Mouse (Mus musculus): ENCODE results near the gene AI837181.
"Not testable (repeated sequence)": the region's sequence is repeated elsewhere in the genome, so short reads cannot be mapped to it uniquely, and the experiment has no call there.

The AI837181 gene

DNA sequence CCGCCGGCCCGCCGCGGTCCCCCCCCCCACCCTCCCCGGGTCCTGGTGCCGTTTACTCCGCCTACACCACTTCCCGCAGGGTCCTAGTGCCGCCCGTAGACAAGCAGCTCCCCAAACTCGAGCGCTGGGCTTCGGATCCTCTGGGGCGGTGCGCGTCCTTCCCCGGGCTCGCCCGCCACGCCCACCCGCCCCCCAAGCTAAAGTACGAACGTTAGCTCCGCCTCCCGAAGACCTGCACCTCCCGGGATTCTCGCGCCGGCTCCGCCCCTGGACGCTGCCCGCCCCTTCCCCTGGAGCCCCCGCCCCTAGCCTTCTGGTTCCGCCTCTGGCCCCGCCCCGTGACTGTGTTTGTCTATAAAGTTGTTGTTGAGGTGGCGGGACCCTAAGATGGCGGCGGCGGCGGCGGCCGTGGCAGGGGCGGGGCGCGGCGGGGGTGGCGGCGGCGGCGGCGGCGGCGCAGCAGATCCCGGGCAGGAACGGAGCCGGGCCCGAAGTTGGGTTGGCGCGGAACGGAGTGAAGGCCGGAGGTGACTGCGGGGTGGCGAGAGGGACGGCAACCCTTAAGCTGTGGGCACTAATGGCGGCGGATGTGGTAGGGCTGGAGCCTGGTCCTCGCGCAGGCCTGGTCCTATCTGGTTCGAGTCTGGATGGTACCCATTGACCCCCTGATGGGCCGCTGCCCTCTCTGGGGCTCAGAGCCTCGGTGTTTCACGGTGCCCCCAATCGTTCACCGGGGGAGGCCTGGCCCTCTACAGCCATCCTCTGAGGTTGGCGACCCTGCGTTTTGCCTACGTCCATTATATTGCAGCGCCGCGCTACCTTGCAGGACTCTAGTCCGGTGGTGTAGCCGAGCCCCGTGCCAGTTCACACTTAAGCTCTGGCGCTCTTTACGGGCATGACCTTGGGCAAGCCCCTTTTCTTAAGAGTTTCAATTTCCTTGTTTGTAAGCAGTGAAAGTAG is at the start of gene AI837181, which contains the start of gene Drap1:
TSS of gene AI837181 (plus strand) at position 363 of the 960 bp plus-strand sequence.
TSS of gene Drap1 (minus strand) at position 198 of the 960 bp plus-strand sequence.
- peak; percentile 90 to 93 for DNase-seq (ENCODE audit: low spot score in 2 of 2)

DNA sequence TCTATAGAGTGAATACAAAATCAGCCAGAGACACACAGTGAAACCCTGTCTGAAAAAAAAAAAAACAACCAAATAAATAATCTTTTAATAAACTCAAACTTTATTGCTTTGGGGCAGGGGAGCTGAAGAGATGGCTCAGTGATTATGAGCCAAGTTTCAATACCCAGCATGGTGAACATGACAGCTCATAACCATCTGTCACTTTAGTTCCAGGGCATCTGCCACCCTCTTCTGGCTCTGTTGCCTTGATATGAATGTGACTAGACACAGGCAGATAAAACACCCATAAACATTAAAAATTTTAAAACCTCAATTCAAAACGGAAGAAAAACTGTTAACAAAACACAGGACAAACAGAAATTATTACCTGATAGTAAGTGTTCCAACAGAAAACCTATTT is 47.5 kb upstream of the AI837181 start:
- DNase-seq (ENCODE audit: low spot score in 2 of 2), result no peak

DNA sequence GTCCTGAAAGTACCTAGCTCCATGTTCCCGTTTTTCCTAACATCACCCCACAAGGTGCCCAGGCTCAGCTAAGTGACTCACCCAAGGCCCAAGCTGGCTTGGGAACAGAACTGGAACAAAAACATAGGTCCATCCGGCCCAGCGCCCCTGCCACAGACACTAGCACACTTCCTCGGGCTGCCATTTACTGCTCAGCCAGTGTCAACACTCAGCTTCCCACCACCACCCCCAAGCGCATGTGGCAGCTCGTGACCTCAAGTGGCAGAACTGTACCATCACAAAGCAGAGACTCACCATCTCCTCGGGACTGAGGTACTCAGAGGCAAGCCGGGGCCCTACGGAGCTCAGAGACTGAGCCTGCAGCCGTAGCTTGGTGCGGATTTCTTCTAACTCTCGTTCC is 41.6 kb upstream of the AI837181 start:
- DNase-seq (ENCODE audit: low spot score in 2 of 2), result no peak

DNA sequence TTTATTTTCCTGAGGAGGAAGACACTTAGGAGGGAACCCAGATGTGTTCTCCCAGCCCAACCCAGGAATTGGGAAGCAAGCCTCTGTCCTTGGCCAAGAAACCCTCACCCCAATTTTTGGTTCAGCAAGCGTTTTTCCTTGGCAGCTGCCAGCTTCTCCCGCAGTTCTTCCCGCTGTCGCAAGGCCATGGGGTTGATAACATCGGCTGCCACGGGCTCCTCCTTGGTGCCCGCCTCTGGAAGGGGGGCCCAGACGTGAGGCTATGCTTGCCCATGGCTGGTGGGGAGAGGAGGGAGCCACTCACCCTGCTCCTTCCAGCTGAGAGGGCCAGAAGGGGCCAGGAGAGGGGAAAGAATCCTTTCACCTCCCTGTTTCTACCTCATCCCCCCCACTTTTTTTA is 40.2 kb upstream of the AI837181 start:
- DNase-seq (ENCODE audit: low spot score in 2 of 2), result no peak

DNA sequence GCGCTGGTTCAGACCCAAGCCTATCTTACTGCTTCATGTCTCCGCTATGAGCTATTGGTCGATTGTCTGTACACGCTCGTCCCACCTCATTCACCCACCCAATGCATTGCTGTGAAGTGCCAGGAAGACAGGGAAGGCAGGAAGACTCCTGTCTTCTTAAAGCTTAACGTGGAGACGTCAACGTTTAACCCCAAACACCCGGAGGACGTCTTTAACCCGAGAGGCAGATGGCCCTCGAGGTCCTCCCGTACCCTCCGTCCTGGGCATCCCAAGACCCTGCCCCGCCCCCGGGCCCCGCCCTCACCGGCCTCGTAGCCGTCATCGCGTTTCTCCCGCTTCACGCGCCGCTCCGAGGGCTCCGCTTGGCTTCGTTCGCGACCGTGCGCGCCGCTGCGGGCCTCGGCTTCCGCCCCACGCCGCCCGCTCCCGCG is 36.9 kb upstream of the AI837181 start:
- DNase-seq (ENCODE audit: low spot score in 2 of 2), result peak in 1 of 2 experiments; percentile 23

DNA sequence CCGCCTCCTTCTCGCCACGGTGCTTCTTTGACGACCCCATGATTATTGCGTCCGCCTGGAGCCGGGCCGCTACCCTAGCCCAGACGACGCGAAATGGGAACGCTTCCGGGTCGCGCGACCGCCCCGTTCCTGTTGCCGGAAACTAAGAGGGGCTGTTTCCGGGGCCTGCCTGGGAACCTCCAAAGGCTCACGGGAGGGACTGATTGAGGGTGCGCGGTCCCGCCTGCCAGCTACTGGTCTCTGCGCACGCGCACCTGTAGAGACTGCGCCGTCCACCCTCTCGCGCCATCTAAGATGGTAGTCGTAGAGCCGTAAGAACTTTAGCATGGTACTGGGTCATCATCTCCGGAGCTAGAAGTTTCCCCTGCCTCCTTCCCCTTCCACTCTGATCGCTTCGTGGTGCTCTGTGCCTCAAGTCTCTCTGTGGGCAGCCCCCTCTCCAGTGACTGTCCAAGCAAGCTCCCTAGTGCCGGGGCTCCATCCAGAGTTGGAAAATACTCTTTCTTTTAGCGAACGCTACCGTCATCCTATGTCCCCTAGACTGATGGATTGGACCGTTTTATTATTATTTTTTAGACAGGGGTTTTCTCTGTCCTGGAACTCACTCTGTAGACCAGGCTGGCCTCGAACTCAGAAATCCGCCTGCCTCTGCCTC is 36.2 kb upstream of the AI837181 start, which contains the start of gene Sart1:
TSS of gene Sart1 (minus strand) at position 116 of the 655 bp plus-strand sequence.
- peak; percentile 94 to 95 for DNase-seq (ENCODE audit: low spot score in 2 of 2)

DNA sequence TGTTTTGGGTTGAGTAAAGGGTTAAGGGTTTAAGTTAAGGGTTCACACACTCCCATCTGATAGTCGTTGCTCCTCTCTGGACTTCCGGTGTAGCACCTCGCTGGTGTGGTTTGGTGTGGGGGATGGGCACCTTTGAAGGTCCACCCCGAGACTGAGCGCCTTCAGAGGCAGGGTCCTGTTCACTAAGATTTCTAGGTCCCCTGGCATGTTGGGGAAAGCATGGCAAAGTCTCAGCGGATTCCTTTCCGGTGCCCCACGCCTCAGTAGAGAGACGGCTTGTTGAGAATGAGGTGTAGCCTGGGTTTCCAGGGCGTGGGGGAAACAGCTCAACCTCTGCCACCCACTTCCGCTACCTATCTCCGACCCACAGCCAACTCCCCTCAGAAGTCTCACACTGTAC is 35.3 kb upstream of the AI837181 start:
- no peak for DNase-seq (ENCODE audit: low spot score in 2 of 2)

DNA sequence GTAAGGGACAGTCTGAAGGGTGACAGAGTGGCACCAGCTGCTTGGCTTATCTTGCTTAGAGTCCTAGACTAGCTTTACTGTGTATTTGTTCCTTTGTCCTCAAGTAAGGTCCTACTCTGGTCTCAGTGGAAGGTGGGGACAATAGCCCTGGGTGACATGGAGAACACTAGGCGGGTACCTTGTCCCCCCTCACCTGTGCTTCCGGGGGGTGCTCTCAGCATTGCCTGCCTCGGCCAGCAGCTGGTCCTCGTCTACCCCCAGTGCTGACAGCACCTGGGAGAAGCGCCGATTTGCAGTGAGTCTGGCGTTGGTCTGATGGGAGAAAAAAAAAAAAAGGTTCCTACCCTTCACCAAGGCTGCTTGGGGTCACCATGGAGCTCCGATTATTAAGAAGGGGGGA is 34.5 kb upstream of the AI837181 start:
- DNase-seq (ENCODE audit: low spot score in 2 of 2), result no peak

DNA sequence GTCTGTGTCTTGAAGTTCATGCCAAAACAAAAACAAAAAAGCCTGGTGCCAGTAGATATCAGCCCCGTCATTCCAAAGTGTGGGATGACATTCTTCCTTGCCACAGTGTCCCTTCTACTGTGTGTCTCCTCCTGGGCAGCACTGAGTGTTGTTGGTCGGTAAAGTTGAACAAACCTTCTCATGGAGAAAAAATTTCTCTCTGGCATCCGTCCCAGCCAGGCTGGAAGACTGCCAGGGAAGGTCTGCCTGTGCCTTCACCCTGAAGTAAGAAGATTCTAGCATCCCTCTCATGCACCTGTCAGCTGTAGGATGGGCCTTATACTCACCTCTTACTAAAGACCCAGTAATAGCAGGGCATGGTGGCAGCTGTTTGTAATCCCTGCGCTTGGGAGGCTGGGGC is 32.1 kb upstream of the AI837181 start:
- no peak for DNase-seq (ENCODE audit: low spot score in 2 of 2)

DNA sequence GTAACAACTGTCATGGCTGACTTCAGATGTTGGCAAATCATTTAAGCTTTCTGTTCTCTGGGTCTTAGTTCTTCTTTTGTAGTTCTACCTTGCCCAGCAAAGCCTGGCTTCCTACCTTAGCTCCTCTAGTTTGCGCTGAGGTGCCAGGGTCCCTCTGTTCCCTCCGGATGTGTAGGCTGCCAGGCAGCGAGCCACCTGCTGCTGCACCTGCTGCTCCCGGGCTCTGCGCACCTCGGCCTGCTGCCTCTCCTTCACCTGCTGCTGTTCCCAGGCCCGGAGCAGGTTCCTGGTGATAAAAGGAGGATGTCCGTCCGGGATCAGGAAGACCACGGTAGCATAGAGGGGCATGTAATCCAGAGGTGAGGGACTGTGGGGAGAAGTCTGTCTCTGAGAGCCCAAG is 30.8 kb upstream of the AI837181 start:
- DNase-seq (ENCODE audit: low spot score in 2 of 2), result no peak

DNA sequence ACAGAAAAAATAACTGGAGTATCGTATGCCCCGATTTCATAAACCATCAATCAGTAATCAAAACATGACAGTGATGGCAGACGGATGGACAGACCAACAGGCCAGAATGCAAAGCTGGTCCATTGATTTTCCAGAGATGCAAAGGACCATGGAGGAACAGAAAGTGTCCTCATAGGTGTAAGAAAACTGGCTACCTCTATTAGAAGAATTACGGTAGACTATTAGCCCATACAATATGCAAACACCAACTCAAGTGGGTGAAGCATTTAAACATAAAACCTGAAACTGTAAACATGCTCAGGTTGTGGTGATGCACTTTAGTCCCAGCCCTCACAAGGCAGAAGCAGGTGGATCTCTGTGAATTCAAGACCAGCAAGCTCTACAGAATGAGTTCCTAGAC is 29.6 kb upstream of the AI837181 start:
- DNase-seq (ENCODE audit: low spot score in 2 of 2), result no peak

DNA sequence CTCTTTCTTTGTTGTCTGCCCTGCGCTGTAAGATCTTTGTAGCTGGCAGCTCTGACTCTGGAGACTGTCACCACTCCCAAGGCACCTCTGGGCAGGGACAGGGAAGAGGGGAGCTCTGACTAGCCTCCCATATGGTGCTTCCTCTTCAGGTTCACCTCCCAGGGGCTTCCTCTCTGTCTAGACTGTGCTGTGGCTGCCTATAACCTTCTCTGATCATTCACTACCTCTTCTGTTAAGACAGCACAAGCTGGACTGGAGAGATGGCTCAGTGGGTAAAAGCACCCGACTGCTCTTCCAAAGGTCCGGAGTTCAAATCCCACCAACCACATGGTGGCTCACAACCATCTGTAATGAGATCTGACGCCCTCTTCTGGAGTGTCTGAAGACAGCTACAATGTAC is 23.9 kb upstream of the AI837181 start:
- DNase-seq (ENCODE audit: low spot score in 2 of 2), result not testable (repeated sequence)

DNA sequence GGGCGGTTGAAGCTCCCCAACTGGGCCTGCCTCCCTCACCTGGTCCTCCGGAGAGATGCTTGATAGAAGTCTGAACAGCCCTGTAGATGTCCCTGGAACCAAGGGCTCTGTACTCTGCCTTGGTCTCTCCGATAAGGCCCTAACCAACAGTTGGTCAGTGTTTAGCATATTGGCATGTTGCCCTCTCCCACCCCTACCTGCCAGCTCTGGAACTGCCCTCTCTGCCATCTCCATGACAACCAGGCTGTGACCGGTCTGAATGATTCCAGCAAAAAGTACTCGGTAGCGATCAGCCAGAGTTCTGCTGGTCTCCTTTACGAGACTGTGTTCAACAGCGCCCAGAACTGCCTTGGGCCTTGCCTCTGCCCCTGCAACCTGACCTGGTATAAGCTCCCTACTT is 22.7 kb upstream of the AI837181 start, which contains the start of gene Tsga10ip:
TSS of gene Tsga10ip (minus strand) at position 234 of the 400 bp plus-strand sequence.
- DNase-seq (ENCODE audit: low spot score in 2 of 2), result no peak

DNA sequence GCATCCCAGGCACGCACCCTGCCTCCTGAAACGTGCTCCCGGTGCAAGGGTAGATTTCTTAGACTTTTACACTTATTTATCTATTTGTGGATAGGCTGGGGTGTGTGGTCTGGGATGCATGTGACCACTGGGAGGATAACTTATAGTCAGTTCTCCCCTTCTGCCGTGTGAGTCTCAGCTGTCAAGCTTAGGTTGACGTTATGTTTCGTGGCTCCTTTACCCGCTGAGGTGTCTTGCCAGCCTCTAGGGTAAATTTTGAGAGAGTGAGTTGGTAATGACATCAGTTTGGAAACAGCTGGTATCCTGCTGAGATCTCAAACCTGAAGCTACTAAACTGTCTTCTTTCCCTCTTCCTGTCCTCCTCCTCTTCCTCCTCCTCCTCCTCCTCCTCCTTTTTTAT is 19.0 kb upstream of the AI837181 start:
- DNase-seq (ENCODE audit: low spot score in 2 of 2), result no peak

DNA sequence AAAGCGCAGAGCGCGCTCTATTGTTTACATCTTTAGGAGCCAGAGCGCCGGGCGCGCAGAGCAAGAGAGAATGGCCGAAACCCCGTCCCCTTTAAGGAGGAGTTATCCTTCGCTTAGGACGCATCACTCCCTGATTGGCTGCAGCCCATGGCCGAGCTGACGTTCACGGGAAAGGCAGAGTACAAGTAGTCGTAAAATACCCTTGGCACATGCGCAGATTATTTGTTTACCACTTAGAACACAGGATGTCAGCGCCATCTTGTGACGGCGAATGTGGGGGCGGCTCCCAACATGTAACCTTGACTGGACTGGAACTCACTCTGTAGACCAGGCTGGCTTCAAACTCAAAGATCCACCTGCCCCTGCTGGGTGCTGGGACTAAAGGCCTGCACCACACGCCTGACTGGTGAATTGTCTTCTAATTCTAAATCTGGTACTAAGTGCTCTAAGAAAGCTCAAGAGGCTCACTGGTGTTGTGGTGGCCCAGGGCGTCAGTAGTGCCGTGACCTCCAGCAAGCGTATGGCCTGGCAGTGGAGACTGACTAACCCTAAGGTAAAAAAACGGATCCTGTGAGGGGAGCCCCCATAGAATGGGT is 18.3 kb upstream of the AI837181 start:
- peak; percentile 20 to 66 for DNase-seq (ENCODE audit: low spot score in 2 of 2)

DNA sequence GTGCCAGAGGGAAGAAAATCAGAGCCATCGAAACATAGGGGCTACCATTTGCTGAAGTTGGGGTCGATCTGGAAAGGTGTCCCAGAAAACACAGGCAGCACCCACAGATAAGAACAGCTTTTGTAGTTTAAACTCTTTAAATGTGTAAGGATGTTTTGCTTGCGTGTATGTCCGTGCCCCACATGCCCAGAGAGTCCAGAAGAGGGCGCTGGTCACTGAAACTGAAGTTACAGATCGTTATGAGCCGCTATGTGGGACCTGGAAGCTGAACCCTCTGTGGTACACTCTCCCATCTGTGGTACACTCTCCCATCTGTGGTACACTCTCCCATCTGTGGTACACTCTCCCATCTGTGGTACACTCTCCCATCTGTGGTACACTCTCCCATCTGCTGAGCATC is 17.8 kb upstream of the AI837181 start:
- peak; percentile 40 to 45 for DNase-seq (ENCODE audit: low spot score in 2 of 2)

DNA sequence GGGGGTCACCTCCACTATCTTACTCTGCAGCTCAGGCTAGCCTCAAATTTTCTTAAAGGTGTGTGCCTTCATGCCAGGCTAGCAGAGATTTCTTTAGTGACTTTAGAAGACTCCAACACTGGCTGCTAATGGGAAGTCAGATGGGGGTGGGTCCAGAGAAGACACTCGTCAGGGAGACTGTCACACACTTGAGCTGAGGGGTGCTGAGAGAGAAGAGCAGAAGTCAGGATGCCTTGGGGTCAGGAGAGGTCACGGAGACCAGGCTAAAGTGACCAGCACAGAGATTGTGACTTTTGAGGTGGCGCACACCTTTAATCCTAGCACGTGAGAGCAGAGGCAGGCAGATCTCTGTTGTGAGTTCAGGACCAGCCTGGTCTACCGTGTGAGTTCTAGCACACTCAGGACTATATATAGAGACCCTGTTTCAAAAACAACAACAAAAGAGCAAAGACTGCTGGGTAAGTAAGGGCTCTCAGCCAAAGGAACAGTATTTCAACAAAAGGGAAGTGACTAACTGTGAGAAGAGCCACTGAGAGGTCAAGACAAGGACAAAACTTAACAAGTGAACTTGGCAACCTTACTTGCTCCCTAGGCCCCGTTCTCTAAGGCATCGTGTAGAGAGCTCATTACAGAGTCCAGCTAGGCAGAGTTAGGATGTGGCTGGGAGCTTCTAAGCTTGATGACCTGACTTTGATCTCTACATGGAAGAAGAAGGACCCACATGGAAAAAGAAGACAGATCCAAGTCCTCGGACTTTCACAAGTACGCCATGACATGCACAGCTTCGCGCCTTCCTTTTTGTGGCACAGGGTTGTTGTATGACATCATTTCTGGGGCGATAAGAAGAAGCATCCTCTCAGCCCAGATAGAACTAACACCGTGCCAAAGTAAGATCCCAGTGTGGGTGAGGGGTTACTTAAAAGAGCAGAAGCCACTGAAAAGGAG is 16.6 kb upstream of the AI837181 start:
- no peak for DNase-seq (ENCODE audit: low spot score in 2 of 2)

DNA sequence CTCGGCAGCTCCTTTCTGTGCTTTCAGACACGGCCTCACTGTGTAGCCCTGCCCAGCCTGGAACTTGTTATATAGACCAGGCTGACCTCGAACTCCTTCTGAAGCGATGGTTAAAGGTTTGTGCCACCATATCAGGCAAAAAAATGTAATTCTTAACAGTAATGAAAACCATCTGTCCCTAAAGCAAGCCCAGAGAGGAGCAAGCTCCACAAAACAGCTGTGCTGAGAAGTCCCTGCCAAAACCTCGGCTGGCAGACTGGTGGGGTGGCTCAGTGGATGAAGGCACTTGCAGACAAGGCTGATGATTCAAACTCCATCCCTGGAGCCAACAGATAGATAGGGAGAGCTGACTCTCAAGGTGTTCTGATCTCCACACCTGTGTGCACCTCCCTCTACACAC is 15.9 kb upstream of the AI837181 start:
- no peak for DNase-seq (ENCODE audit: low spot score in 2 of 2)

DNA sequence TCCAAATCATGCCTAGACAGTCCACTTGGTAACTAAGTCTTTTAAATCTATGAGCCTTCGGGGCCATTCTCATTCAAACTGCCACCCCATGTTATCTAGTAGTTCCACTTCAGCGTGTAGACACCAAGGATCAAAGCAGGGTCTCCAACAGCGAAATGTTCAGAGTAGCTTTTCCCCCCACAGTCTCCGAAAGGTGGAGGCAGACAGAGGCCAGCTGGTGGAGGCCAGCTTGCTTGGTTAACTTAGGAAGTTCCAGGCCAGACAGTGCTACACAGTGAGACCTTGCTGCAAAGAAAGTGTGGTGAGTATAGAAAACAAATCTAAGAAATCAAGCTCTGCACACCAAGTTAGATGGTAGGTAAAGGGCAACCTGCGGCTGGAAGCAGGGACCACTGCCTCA is 14.3 kb upstream of the AI837181 start:
- no peak for DNase-seq (ENCODE audit: low spot score in 2 of 2)

DNA sequence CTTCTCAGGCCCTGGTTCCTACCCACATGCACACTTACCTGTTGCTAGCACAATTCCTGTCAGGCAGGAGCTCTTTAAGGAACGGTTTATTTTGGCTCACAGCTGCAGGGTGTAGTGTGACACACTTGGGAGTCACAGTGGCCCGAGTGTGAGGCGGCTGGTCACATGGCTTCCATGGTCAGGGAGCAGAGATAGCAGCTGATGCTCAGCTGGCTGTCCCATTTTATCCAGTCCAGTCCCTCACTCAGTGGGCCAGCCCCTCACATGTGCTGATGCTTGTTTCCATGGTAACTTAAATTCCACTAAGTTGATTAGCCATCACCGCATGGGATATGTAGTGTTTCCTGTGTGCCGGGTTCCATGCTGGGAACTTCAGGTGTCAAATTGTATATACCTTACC is 13.0 kb upstream of the AI837181 start:
- no peak for DNase-seq (ENCODE audit: low spot score in 2 of 2)

DNA sequence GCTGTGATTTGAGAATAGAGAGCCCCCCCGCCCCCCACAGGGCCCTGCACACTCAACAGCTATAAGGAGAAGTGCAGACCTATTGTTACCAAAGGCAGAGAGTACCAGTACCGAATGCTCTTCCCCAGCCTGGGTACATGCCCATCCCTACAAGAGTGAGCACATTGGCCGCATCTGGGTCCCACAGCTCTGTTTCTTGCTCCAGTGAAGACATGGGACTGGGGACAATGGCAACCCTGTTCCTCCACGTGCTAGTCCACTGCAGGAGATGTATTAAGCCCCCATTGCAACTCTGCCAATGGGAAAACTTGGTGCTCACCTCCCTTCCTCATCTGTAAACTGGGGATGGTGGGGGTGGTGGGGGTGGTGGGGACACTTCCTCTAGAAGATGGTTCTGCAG is 11.1 kb upstream of the AI837181 start:
- DNase-seq (ENCODE audit: low spot score in 2 of 2), result no peak
